Mouse (Mus musculus): ENCODE data around the gene Tmcc1.

- TF ChIP-seq POLR2A (IDR thresholded peaks at IDR 0.05; ENCODE audit: borderline replicate concordance, extremely low read depth, insufficient read depth, insufficient read length, poor library complexity, severe bottlenecking) = no peak
- no peak for TF ChIP-seq CTCF (IDR thresholded peaks at IDR 0.05; ENCODE audit: borderline replicate concordance, extremely low read depth, insufficient read depth, insufficient read length)
Observed at GRCm38 (mm10) chr6:116070558-116070957, 122.7 kb downstream of the Tmcc1 start.
